Mouse (Mus musculus): ENCODE data around the gene Cdc42bpg.

- no peak for TF ChIP-seq POLR2A (IDR thresholded peaks at IDR 0.05; ENCODE audit: insufficient read length, low read depth)
- TF ChIP-seq USF1 (IDR thresholded peaks at IDR 0.05; ENCODE audit: low read depth) = no peak
- TF ChIP-seq MAX (IDR thresholded peaks at IDR 0.05; ENCODE audit: low read depth) = no peak
- TF ChIP-seq E2F4 (IDR thresholded peaks at IDR 0.05; ENCODE audit: insufficient read depth) = no peak
- TF ChIP-seq POLR2AphosphoS2 (IDR thresholded peaks at IDR 0.05; ENCODE audit: insufficient read length, low read depth) = peak; percentile 23
- no peak for TF ChIP-seq CEBPB (IDR thresholded peaks at IDR 0.05; ENCODE audit: insufficient read depth, poor library complexity, severe bottlenecking)
- no peak for TF ChIP-seq SRF (IDR thresholded peaks at IDR 0.05; ENCODE audit: control insufficient read depth, insufficient read length, low read depth)
- TF ChIP-seq MYOG (IDR thresholded peaks at IDR 0.05; ENCODE audit: control insufficient read depth in 1 of 3, insufficient read depth in 1 of 3, insufficient read length in 2 of 3, low read depth in 2 of 3) = no peak
- TF ChIP-seq REST (IDR thresholded peaks at IDR 0.05; ENCODE audit: insufficient read depth, insufficient read length) = no peak
- TF ChIP-seq MYOD1 (IDR thresholded peaks at IDR 0.05; ENCODE audit: control insufficient read depth in 1 of 3, insufficient read length in 2 of 3, low read depth in 2 of 3) = no peak
- TF ChIP-seq TCF12 (IDR thresholded peaks at IDR 0.05; ENCODE audit: insufficient read depth, poor library complexity, severe bottlenecking) = no peak
These were observed 6.6 kb upstream of the Cdc42bpg start for GRCm38 (mm10) chr19:6299450-6300267.
